Mouse (Mus musculus) cerebellum, adult 2 months (tissue): Measurements from ENCODE around the gene Bach2. TPM values are rescaled to one million over a fixed set of nuclear protein-coding genes. Genes with fewer than 3 reads are reported as not detected.

ENCODE experiments used
- DNase-seq, 2 experiments: peaks; one replicate each; pipeline ENCODE4 v3.0.0; 2021
- H3K27ac ChIP-seq: fragments of 200-500 bp; 2 replicates; pipeline ENCODE4 v1.5.1; 2012; ENCODE audit warnings: low read length, control low read depth, inconsistent platforms; ENCODE audit not compliant: insufficient read depth
- H3K27me3 ChIP-seq: fragments of 200-500 bp; 2 replicates; pipeline ENCODE4 v1.6.1; 2012; ENCODE audit warnings: inconsistent platforms, mild to moderate bottlenecking, low read length, moderate library complexity; ENCODE audit not compliant: control insufficient read depth, insufficient read depth
- H3K4me1 ChIP-seq: fragments of 200-500 bp; 2 replicates; pipeline ENCODE4 v1.6.1; 2011; ENCODE audit warnings: low read length; ENCODE audit not compliant: control insufficient read depth, insufficient read depth
- H3K4me3 ChIP-seq: fragments of 200-500 bp; replicated peaks from 2 replicates; pipeline ENCODE3; 2011; ENCODE audit warnings: mild to moderate bottlenecking, low read depth, low read length, control low read depth; ENCODE audit not compliant: insufficient read depth
- CTCF ChIP-seq: fragments of 200-500 bp; IDR thresholded peaks from 2 replicates; pipeline ENCODE4 v1.5.1; 2011; ENCODE audit warnings: low read depth, mild to moderate bottlenecking, control low read depth, low read length, moderate library complexity, borderline replicate concordance; ENCODE audit not compliant: insufficient read depth
- POLR2A ChIP-seq: fragments of 200-500 bp; IDR thresholded peaks from 2 replicates; pipeline ENCODE4 v1.6.1; 2011; ENCODE audit warnings: low read length, control low read depth, borderline replicate concordance; ENCODE audit not compliant: insufficient read depth
- WGBS: fragments of 180-500 bp; shearing (Covaris S2); methylation state at CpG from one replicate; pipeline ENCODE4 v1.1.7; 2018; 5-methylcytosine and 5-hydroxymethylcytosine counted together
- polyA plus RNA-seq: library from polyadenylated mRNA; depleted of rRNA; stranded (reverse); fragments of >200 nt; gene quantifications from 2 replicates; pipeline ENCODE4 v1.2.3, GENCODE M21; 2012

Bach2 gene
- polyA plus RNA-seq, 1 experiment: 4.7 TPM

DNA sequence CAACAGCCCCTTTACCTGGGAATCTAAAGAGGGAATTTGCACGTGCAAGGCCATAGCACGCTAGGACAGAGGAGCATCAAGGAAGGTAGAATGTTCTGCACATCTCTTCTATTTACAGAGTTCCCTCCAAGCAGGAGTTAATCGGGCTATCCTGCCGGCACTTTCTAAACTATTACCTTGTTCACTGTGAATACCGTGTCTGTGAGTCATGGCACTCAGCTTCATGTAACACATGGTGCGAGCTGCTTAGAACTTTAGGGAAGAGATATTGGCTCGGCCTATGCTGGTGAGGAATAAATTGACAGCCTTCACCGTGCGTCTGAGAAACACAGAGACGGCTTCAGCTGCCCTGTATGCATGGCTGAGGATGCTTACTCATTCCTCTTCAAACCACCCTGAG is 99.8 kb downstream of the Bach2 start:
- WGBS: 92% methylated on average over 10 of the region's 10 CpGs
- H3K4me3 ChIP-seq: no peak overlapping the region
- H3K4me1 ChIP-seq: no peaks in the 10 kb centered on the region
- H3K27me3 ChIP-seq: no peaks in the 10 kb centered on the region
- DNase-seq: no peak
- no peak for TF ChIP-seq POLR2A
- TF ChIP-seq CTCF: no peak
- H3K27ac ChIP-seq: no peak overlapping the region

DNA sequence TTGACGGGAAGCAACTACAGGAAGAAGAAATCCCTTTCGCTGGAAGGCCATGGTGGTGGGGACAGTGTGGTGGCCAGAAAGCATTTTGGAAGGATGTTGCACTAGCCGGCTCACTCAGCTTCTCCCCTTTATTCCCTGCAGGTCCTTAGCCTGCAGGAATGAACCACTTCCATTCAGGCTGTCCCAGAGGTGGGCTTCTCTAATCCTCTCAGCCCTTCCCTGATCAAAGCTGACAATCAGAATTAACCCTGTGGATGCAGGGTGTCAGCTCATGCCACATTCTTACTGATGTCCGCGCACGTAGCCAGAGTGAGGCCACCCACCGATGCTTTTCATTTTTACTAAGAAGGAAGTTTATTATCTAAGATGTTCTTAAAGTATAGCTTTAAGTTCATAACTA is 102.2 kb downstream of the Bach2 start:
- Histone ChIP-seq H3K4me3 (no peak overlapping the region), H3K27me3 (no peaks in the 10 kb centered on the region), H3K4me1 (0 out of 2 replicates have a peak, but pooled peaks cover 2% of the 10 kb centered on the region), H3K27ac (no peak overlapping the region)
- no peak for TF ChIP-seq POLR2A
- 75% methylated on average over 7 of the region's 7 CpGs for WGBS
- DNase-seq: peak in 1 of 2 experiments; percentile 4

DNA sequence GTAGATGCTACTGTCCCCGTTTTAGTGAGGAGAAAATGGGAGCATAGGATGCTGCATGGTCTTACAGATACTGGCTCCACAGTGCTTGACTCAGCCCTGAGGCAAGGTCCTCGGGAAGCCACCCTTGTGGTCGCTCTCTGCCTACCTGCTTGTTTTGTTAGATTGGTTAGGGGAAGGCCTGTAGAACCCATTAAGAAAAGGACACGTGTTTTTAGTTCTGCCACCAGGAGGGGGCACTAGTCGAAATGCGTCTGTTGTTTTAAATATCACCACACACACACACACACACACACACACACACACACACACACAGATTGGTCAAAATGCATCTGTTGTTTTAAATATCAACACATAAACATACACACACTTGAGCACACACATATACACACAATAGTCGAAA is 103.7 kb downstream of the Bach2 start:
- 0 out of 2 replicates have a peak, but pooled peaks have one; percentile 2 for TF ChIP-seq CTCF
- TF ChIP-seq POLR2A: no peak
- Histone ChIP-seq H3K4me3 (no peak overlapping the region), H3K4me1 (0 out of 2 replicates have a peak, but pooled peaks cover 2% of the 10 kb centered on the region), H3K27ac (no peak overlapping the region), H3K27me3 (no peaks in the 10 kb centered on the region)
- WGBS: 80% methylated on average over 7 of the region's 7 CpGs
- DNase-seq: peak in 1 of 2 experiments; percentile 27

DNA sequence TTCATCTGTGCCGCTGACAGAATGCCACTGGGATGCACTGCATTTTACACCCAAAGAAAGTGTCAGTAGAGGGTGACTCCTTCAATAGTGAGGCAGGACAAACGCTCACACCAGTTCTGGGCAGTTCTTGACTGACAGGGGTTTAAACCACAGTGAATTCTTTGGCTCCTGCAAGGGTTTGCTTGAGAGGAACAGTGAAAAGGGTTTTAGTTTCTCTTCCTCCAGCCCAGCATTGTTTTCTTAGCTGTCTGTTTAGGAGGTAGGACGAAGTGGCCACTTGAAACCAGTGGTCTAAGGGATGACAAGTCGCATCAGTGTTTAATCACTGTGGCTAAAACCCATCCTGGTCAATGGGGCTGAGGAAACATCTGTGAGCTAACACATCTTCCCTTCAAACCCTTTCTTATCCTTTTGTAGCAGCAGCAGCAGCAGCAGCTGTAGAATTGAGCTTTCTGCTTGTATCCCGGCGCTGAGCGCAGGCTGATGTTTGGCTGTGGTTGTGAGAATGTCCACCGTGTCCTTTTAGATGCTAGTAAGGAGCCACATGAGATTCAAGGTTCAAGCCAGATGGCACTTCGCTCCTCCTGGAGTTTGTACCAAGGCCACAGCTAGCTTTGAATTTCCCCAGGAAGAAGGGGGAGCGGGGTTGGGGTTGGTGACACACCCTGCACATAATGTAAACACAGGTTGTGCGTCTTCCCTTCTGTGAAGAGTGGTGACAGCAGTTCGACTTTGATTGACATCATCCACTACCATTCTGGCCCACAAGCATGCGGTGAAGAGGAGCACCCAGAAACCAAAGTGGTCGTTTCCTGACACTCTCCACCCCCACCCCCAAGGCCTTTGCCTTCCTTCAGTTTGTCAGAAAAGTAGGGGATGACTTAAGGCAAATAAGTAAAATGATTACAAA is 104.9 kb downstream of the Bach2 start:
- 0 out of 2 replicates have a peak overlapping the region, but pooled peaks have one; percentile 7 for H3K27ac ChIP-seq
- peak in 1 of 2 experiments; percentile 4 for DNase-seq
- WGBS: 76% methylated on average over 14 of the region's 14 CpGs
- H3K27me3 ChIP-seq: no peaks in the 10 kb centered on the region
- no peak overlapping the region for H3K4me3 ChIP-seq
- H3K4me1 ChIP-seq: 0 out of 2 replicates have a peak, but pooled peaks cover 2% of the 10 kb centered on the region
- TF ChIP-seq CTCF (no peak), POLR2A (no peak)

DNA sequence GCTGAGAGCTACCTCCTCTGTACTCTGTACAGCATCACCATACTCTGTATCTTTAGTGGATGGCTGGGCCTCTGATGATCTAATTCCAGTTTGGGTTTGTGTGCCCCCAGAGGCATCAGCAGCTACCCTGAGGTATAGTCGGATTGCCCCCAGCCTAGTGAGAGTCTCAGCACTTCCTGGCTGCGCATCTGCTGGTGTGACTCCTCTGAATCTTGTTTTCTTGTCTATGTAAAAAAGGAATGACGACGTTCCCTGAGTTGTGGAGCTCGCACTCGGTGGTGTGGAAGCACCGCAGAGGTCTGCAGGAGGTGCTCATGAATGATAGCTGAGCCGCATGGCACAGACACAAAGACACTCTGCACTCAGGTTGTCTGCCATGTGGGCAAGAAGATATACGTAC is 105.7 kb downstream of the Bach2 start:
- H3K4me1 ChIP-seq: 0 out of 2 replicates have a peak, but pooled peaks cover 2% of the 10 kb centered on the region
- no peaks in the 10 kb centered on the region for H3K27me3 ChIP-seq
- TF ChIP-seq POLR2A (no peak), CTCF (no peak)
- no peak overlapping the region for H3K4me3 ChIP-seq
- peak in 1 of 2 experiments; percentile 1 for DNase-seq
- H3K27ac ChIP-seq: no peak overlapping the region
- WGBS: 76% methylated on average over 9 of the region's 9 CpGs

DNA sequence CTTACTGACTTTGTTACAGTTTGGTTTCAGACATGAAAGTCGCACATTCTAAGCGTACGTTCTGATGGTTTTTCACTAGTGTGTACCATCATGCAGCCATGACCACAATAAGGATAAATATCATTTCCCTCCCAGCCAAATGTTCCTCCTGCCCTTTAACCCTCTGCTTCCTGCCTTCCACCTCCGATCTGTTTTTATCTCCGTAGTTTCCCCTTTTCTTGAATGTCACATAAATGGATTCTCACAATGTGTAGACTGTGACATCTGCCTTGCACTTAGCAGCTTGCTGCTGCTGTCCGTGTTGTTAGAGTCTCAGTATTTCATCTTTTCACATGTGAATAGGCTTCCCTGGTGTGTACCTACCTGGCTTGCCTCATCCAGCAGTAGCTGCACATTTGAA is 108.6 kb downstream of the Bach2 start:
- Histone ChIP-seq H3K4me3 (no peak overlapping the region), H3K4me1 (0 out of 2 replicates have a peak, but pooled peaks cover 2% of the 10 kb centered on the region), H3K27me3 (no peaks in the 10 kb centered on the region), H3K27ac (no peak overlapping the region)
- 74% methylated on average over 6 of the region's 6 CpGs for WGBS
- TF ChIP-seq CTCF (no peak), POLR2A (no peak)
- DNase-seq: no peak

DNA sequence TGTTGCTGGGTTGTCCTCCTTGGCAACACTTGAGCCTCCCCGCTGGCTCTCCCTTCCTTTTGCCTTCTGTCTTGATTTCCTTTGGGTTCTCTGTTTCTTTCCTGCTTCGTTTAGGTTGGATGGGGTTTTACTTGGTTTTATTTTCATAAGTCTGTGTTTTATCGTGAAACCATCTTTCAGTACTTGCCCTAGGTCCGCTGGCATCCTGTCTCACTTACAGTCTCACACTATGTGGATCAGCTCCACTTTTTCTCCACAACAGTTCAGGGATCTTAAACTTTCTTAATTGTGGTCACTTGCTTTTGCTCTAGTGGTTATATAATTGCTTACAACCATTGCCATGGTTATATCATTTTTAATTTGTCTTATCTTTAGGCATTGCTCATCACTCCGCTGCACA is 109.1 kb downstream of the Bach2 start:
- 0 out of 2 replicates have a peak, but pooled peaks cover 2% of the 10 kb centered on the region for H3K4me1 ChIP-seq
- H3K27me3 ChIP-seq: no peaks in the 10 kb centered on the region

DNA sequence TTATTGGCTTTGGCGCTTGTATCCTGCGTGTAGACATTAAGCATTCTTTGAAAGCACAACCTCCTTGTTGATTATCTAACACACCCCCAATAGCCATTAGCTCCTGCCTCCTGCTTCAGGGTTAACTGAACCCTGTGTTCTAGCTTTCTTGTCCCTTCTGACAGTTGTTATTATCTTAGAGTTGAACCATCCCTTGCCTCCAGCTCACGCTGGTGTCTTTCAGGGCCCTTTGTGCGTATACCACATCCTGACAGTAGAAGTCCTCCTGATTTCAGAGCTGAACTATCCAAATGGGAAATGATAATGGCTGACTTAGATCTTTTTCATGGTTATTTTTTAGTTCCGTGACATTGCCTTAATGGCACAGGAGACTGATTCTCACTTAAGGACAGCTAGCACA is 110.8 kb downstream of the Bach2 start:
- TF ChIP-seq POLR2A: no peak
- TF ChIP-seq CTCF: no peak

More for the DNA sequence above, 109.1 kb downstream of the Bach2 start:
- 65% methylated on average over 5 of the region's 5 CpGs for WGBS
- Histone ChIP-seq H3K4me3 (no peak overlapping the region), H3K27ac (no peak overlapping the region)
- peak in 1 of 2 experiments; percentile 1 for DNase-seq
- TF ChIP-seq POLR2A (no peak), CTCF (no peak)

More for the DNA sequence above, 110.8 kb downstream of the Bach2 start:
- Histone ChIP-seq H3K4me3 (no peak overlapping the region), H3K27ac (no peak overlapping the region), H3K27me3 (no peaks in the 10 kb centered on the region), H3K4me1 (no peaks in the 10 kb centered on the region)
- DNase-seq: no peak
- WGBS: 98% methylated on average over 5 of the region's 5 CpGs
